Mouse (Mus musculus) CH12.LX (cell line): ENCODE measurements around the gene Gbp8. TPM values are rescaled to one million over a fixed set of nuclear protein-coding genes. Genes with fewer than 3 reads are reported as not detected.
"Not testable (repeated sequence)": the region's sequence is repeated elsewhere in the genome, so short reads cannot be mapped to it uniquely, and the experiment has no call there.

Experiments
- DNase-seq: peaks from one replicate; pipeline ENCODE4 v3.0.0-alpha.2; 2013; ENCODE audit errors: extremely low read depth
- H3K27ac ChIP-seq: 2 replicates; pipeline ENCODE4 v1.5.1; 2012; ENCODE audit warnings: low read depth, mild to moderate bottlenecking, control low read depth, moderate library complexity; ENCODE audit not compliant: insufficient read depth
- H3K27me3 ChIP-seq: replicated peaks from 2 replicates; pipeline ENCODE3; 2012; ENCODE audit warnings: inconsistent platforms
- H3K36me3 ChIP-seq, 2 experiments: replicated peaks in 1 of 2; 2 replicates each; pipeline versions ENCODE3 to v1.6.1; 2012; ENCODE audit warnings: inconsistent platforms in 1 of 2, low read length in 1 of 2, mild to moderate bottlenecking in 1 of 2, mixed read lengths in 1 of 2, moderate library complexity in 1 of 2; ENCODE audit not compliant: control insufficient read depth in 1 of 2, insufficient read depth in 1 of 2
- H3K4me1 ChIP-seq, 2 experiments: 2 replicates each; pipeline ENCODE4 v1.6.1; 2012; ENCODE audit warnings: inconsistent platforms in 1 of 2, moderate library complexity in 1 of 2; ENCODE audit not compliant: insufficient read depth in 2 of 2, control insufficient read depth in 1 of 2
- H3K4me2 ChIP-seq: 2 replicates; pipeline ENCODE4 v1.6.1; 2012; ENCODE audit warnings: low read depth, mild to moderate bottlenecking, control low read depth; ENCODE audit not compliant: poor library complexity, insufficient read depth, severe bottlenecking
- H3K4me3 ChIP-seq, 3 experiments: fragments of 150-350 bp in 1 of 3; sonication (generic) in 1 of 3; replicated peaks in 1 of 3; 2 replicates each; pipeline versions ENCODE3 to v1.5.1; 2011 to 2012; ENCODE audit warnings: low read depth in 2 of 3, low read length in 2 of 3, mild to moderate bottlenecking in 2 of 3, moderate library complexity in 2 of 3, control low read depth in 1 of 3, improper control_type of control experiment in 1 of 3, inconsistent platforms in 1 of 3, mixed read lengths in 1 of 3; ENCODE audit not compliant: poor library complexity in 1 of 3
- H3K79me2 ChIP-seq: replicated peaks from 2 replicates; pipeline ENCODE4 v1.6.1; 2012; ENCODE audit warnings: mild to moderate bottlenecking, moderate library complexity; ENCODE audit not compliant: control insufficient read depth, poor library complexity, insufficient read depth, severe bottlenecking; ENCODE audit errors: extremely low read depth
- H3K9ac ChIP-seq: 2 replicates; pipeline ENCODE4 v1.6.1; 2012; ENCODE audit warnings: low read depth, mild to moderate bottlenecking, control low read depth, moderate library complexity; ENCODE audit not compliant: insufficient read depth
- H3K9me3 ChIP-seq: replicated peaks from 2 replicates; pipeline ENCODE3; 2012; ENCODE audit warnings: low read length, inconsistent platforms, mixed read lengths
- CHD1 ChIP-seq: IDR thresholded peaks from 2 replicates; pipeline ENCODE4 v1.6.1; 2012; ENCODE audit warnings: low read depth, low read length, improper control_type of control experiment, inconsistent platforms
- CHD2 ChIP-seq: IDR thresholded peaks from 2 replicates; pipeline ENCODE4 v1.6.1; 2011; ENCODE audit warnings: low read length, improper control_type of control experiment
- E2F4 ChIP-seq: IDR thresholded peaks from 2 replicates; pipeline ENCODE4 v1.6.1; 2011; ENCODE audit warnings: low read depth, low read length, improper control_type of control experiment; ENCODE audit not compliant: insufficient replicate concordance
- EP300 ChIP-seq: IDR thresholded peaks from 2 replicates; pipeline ENCODE4 v1.6.1; 2011; ENCODE audit warnings: low read length, improper control_type of control experiment
- ETS1 ChIP-seq: conservative IDR thresholded peaks from 2 replicates; pipeline ENCODE4 v1.6.1; 2012; ENCODE audit warnings: low read depth, mild to moderate bottlenecking, inconsistent platforms, low read length, improper control_type of control experiment, moderate library complexity
- GABPA ChIP-seq: IDR thresholded peaks from 2 replicates; pipeline ENCODE4 v1.6.1; 2012; ENCODE audit warnings: low read depth, low read length, improper control_type of control experiment, inconsistent platforms; ENCODE audit not compliant: insufficient replicate concordance
- IRF4 ChIP-seq: IDR thresholded peaks from 2 replicates; pipeline ENCODE4 v1.6.1; 2014; ENCODE audit warnings: low read depth, mild to moderate bottlenecking, inconsistent platforms, low read length, improper control_type of control experiment
- KAT2A ChIP-seq: IDR thresholded peaks from 2 replicates; pipeline ENCODE4 v1.6.1; 2012; ENCODE audit warnings: low read length, improper control_type of control experiment, inconsistent platforms; ENCODE audit not compliant: insufficient replicate concordance
- MAFK ChIP-seq: IDR thresholded peaks from 2 replicates; pipeline ENCODE4 v1.6.1; 2011; ENCODE audit warnings: low read length, improper control_type of control experiment; ENCODE audit not compliant: insufficient replicate concordance
- MAX ChIP-seq: IDR thresholded peaks from 2 replicates; pipeline ENCODE4 v1.6.1; 2011; ENCODE audit warnings: low read length, improper control_type of control experiment
- MAZ ChIP-seq: IDR thresholded peaks from 2 replicates; pipeline ENCODE4 v1.6.1; 2012; ENCODE audit warnings: low read depth, mild to moderate bottlenecking, inconsistent platforms, low read length, improper control_type of control experiment, moderate library complexity
- MEF2A ChIP-seq: IDR thresholded peaks from 2 replicates; pipeline ENCODE4 v1.6.1; 2014; ENCODE audit warnings: low read depth, mild to moderate bottlenecking, inconsistent platforms, low read length, improper control_type of control experiment, borderline replicate concordance
- MYC ChIP-seq: IDR thresholded peaks from 2 replicates; pipeline ENCODE4 v1.6.1; 2011; ENCODE audit warnings: low read depth, mild to moderate bottlenecking, improper control_type of control experiment, low read length
- NELFE ChIP-seq: IDR thresholded peaks from 2 replicates; pipeline ENCODE4 v1.6.1; 2011; ENCODE audit warnings: low read depth, low read length, improper control_type of control experiment
- SIN3A ChIP-seq: IDR thresholded peaks from 2 replicates; pipeline ENCODE4 v1.6.1; 2012; ENCODE audit warnings: low read length, improper control_type of control experiment, inconsistent platforms
- SMC3 ChIP-seq: IDR thresholded peaks from 2 replicates; pipeline ENCODE4 v1.6.1; 2011; ENCODE audit warnings: low read depth, low read length, improper control_type of control experiment
- TBP ChIP-seq: conservative IDR thresholded peaks from 2 replicates; pipeline ENCODE4 v1.6.1; 2011; ENCODE audit warnings: low read depth, low read length, improper control_type of control experiment
- USF1 ChIP-seq: IDR thresholded peaks from 2 replicates; pipeline ENCODE4 v1.6.1; 2014; ENCODE audit warnings: low read depth, mild to moderate bottlenecking, inconsistent platforms, low read length, improper control_type of control experiment
- USF2 ChIP-seq: conservative IDR thresholded peaks from 2 replicates; pipeline ENCODE4 v1.6.1; 2011; ENCODE audit warnings: low read depth, low read length, improper control_type of control experiment
- ZC3H11A ChIP-seq: IDR thresholded peaks from 2 replicates; pipeline ENCODE4 v1.6.1; 2012; ENCODE audit warnings: low read depth, mild to moderate bottlenecking, inconsistent platforms, low read length, improper control_type of control experiment
- dilution Hi-C: fragments of 300-500 bp; cut with MboI; formaldehyde crosslinking; loops from 2 replicates; pipeline ENCODE4 v1.14.3; 2020; ENCODE audit warnings: low sequenced_read_pairs; ENCODE audit not compliant: extremely low pct_unique_long_range_greater_than_20kb, extremely low pct_ligation_motif_present
- in situ Hi-C: fragments of 300-500 bp; cut with MboI; formaldehyde crosslinking; loops from 3 replicates; pipeline ENCODE4 v1.14.3; 2019; ENCODE audit warnings: low sequenced_read_pairs, low pct_ligation_motif_present, low pct_unique_long_range_greater_than_20kb, mixed read lengths
- polyA plus RNA-seq: library from polyadenylated mRNA; unstranded; fragments of >175 nt; gene quantifications from 2 replicates; pipeline ENCODE4 v1.2.1, GENCODE M21; 2012; ENCODE audit warnings: low read depth; ENCODE audit not compliant: insufficient read length
- total RNA-seq, 2 experiments: library from RNA; depleted of rRNA; stranded (reverse); fragments of 300-350 nt in 1 of 2; fragments of >200 nt in 1 of 2; gene quantifications; 2 replicates each; pipeline ENCODE4 v1.2.3; 2012 to 2014

Gene Gbp8
- total and polyA plus RNA-seq, 3 experiments, result 5.1 to 7.4 (median 5.2) TPM

DNA sequence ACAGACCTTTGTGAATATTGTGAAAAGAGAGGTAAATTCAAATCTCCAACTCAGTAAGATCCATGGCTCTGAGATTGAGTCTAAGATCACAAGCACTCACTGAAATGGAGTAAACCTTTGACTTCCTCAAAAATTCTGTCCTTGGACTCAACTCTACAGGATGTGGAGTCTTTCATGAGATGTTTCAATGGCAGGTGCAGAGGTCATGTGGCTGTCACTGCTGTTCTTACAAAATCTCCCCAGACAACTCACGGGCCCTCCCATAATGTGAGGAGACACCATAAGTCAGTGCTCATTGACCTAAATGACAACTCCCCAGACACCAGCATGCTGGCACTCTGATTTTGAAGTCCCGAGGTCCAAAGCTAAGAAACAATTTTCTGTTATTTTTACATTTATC lies 74.9 kb downstream of the Gbp8 start:
- H3K9me3 ChIP-seq, H3K27ac ChIP-seq, in situ Hi-C loops, H3K9ac ChIP-seq, dilution Hi-C loops, H3K79me2 ChIP-seq, H3K27me3 ChIP-seq, H3K36me3 ChIP-seq, H3K4me3 ChIP-seq, DNase-seq, H3K4me2 ChIP-seq: not testable (repeated sequence)
- H3K4me1 ChIP-seq, result peaks cover 10 to 12% of the 10 kb centered on the region in 2 experiments

DNA sequence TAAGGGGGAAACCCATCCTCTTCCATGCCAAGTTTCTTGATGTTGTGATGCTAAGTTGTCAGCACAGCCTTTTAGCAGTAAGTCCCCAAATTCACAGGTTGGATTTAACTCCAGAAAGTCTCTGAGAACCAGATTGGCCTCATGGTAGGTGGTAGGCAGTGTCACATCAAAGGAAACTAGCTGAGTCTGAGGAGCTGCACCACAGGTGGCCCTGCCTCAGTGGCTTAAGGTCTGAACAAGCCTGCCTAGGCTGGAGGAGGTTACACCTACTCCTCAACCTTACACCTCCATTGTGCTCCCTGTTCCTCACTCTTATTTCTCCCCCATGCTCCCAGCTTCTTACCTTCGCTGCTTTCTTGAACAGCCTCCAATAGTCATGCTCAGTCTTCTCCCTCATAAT lies 76.0 kb downstream of the Gbp8 start:
- H3K27ac ChIP-seq, result no peak overlapping the region
- H3K79me2 ChIP-seq, result no peaks in the 10 kb centered on the region
- DNase-seq, result no peak
- H3K4me2 ChIP-seq, result no peak overlapping the region
- H3K27me3 ChIP-seq, result no peaks in the 10 kb centered on the region
- H3K4me3 ChIP-seq, result no peak overlapping the region
- H3K9ac ChIP-seq, result no peak overlapping the region
- no peaks in the 10 kb centered on the region for H3K9me3 ChIP-seq
- TF ChIP-seq MYC, result no peak
- TF ChIP-seq USF2, result no peak
- TF ChIP-seq SMC3, result no peak
- no peak for TF ChIP-seq USF1
- TF ChIP-seq ETS1, result no peak
- TF ChIP-seq ZC3H11A, result no peak
- TF ChIP-seq MEF2A, result no peak
- TF ChIP-seq NELFE, result no peak
- TF ChIP-seq EP300, result no peak
- no peak for TF ChIP-seq CHD2
- TF ChIP-seq GABPA, result no peak
- no peak for TF ChIP-seq SIN3A
- TF ChIP-seq KAT2A, result no peak
- TF ChIP-seq IRF4, result no peak
- TF ChIP-seq CHD1, result no peak
- TF ChIP-seq MAFK, result no peak
- TF ChIP-seq TBP, result no peak
- TF ChIP-seq MAZ, result no peak
- no peak for TF ChIP-seq E2F4
- no peak for TF ChIP-seq MAX
- TF ChIP-seq, all 38 proteins: peak for 0
- no peaks in the 10 kb centered on the region for H3K36me3 ChIP-seq
- dilution Hi-C loops (no loop called here), in situ Hi-C loops (no loop called here)
- peaks cover 10 to 12% of the 10 kb centered on the region in 2 experiments for H3K4me1 ChIP-seq
